Mouse (Mus musculus) cortical plate, adult 2 months (tissue): ENCODE measurements at regions not wholly inside any gene's neighbourhood (a gene's known extent, or its start where the extent isn't known, plus 50 kb on each side); places are given as distances from the start of the nearest gene placed in this dataset.

Experiments
- H3K27ac ChIP-seq: fragments of 200-500 bp; 2 replicates; pipeline ENCODE4 v1.5.1; 2012; ENCODE audit warnings: low read length, control low read depth, inconsistent platforms; ENCODE audit not compliant: insufficient read depth
- H3K4me1 ChIP-seq: fragments of 200-500 bp; 2 replicates; pipeline ENCODE4 v1.6.1; 2011; ENCODE audit warnings: low read length; ENCODE audit not compliant: control insufficient read depth, insufficient read depth
- H3K4me3 ChIP-seq: fragments of 200-500 bp; 2 replicates; pipeline ENCODE4 v1.5.1; 2011; ENCODE audit warnings: mild to moderate bottlenecking, low read length, control low read depth; ENCODE audit not compliant: insufficient read depth
- CTCF ChIP-seq: fragments of 200-500 bp; IDR thresholded peaks from 2 replicates; pipeline ENCODE4 v1.5.1; 2011; ENCODE audit warnings: mild to moderate bottlenecking, control low read depth, low read length; ENCODE audit not compliant: insufficient read depth; ENCODE audit errors: extremely low read depth
- POLR2A ChIP-seq: fragments of 200-500 bp; IDR thresholded peaks from 2 replicates; pipeline ENCODE4 v1.6.1; 2011; ENCODE audit warnings: mild to moderate bottlenecking, low read length, control low read depth; ENCODE audit not compliant: insufficient read depth; ENCODE audit errors: extremely low read depth

DNA sequence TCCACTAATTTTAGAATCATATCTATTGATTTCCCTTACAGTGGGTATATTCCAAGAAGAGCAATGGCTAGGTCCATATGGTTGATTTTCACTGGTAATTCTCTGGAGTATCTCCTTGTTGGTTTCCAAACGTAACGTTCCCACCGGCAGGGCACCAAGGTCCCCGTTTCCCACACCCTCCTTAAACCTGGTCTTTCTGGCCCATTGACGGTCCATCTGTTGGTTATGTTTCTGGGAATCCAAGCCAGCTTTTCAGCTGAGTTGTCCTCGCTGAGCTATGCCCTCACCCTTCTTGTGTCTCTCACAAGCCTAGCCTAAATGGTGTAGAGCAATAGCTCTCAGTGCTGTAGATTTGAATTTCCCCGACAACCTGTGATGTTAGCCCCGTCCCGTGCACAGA, 162.7 kb upstream of the Lnx1 start:
- Histone ChIP-seq H3K27ac (no peak overlapping the region), H3K4me1 (no peaks in the 10 kb centered on the region), H3K4me3 (no peak overlapping the region)
- no peak for TF ChIP-seq POLR2A
- TF ChIP-seq CTCF: no peak

DNA sequence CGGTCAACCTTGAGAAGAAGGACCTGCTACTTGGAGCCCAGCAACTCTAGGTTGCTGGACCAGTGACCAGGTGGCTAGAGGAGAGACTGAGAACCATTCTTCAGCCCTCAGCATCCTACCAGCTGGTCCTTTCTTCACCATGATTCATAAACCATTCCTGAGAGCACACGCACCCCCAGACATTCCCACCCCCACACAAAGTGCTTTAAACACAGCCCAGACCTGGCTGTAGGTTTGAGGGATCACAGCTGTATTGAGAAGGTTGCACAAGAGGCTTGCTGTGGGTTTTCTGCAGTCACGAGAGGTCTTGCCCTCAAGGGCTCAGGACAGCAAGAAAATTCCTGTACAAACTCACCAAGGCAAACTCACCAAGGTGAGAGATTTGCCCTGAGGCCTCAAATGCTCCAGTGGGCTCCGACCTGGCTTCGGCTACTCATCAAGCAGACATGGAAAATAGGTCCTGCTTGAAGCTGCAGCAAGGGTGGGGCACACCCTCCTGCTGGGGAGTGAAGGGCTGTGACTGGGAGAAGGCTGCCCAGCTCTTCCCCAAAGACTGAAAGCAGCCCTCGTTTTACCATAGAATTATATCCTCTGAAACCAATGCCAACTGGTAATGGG, 161.9 kb upstream of the Lnx1 start:
- no peaks in the 10 kb centered on the region for H3K4me1 ChIP-seq
- no peak overlapping the region for H3K4me3 ChIP-seq
- TF ChIP-seq POLR2A (no peak), CTCF (no peak)
- no peak overlapping the region for H3K27ac ChIP-seq

DNA sequence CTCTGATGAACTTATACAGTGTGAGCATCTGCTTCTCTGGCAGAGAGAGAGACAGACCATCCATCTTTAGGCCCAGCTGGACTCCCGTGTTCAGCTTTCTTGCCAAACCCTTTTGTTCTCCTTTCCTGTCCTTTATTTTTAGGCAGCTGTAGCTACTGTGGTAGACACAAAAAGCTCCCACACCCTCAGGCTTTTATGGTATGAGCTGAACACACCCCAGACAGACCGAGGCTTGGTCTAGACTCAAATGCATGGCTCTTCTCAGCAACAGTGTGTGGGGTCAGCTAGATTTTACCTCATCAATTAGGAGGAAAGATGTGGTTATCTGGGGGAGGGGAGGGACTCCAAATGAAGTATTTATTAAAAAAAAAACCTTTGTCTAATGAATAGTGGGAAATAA, 158.6 kb upstream of the Lnx1 start:
- H3K4me3 ChIP-seq: no peak overlapping the region
- peaks cover 1% of the 10 kb centered on the region; the same call in 1 of the 2 replicates for H3K4me1 ChIP-seq
- TF ChIP-seq POLR2A: no peak
- no peak for TF ChIP-seq CTCF
- H3K27ac ChIP-seq: no peak overlapping the region

DNA sequence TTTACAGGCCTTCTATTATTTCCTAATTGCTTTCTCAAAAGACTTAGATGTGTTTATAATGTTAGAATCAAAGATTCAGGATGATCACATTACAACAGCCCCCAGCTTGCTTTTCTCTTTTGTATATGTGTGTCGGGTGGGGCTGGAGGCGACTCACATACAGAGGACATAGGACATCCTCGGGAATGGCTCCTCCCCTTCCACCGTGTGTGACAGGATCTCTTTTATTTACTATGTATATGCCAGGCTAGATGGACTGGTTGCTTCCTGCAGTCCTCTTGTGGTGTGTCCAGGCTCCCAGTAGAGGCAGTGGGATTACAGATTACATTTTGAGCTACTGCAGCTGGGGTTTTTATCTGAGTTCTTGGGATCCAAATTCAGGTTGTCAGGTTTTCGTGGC, 155.1 kb upstream of the Lnx1 start:
- TF ChIP-seq CTCF (no peak), POLR2A (no peak)
- Histone ChIP-seq H3K4me1 (peaks cover 1% of the 10 kb centered on the region; the same call in 1 of the 2 replicates), H3K4me3 (no peak overlapping the region), H3K27ac (no peak overlapping the region)

DNA sequence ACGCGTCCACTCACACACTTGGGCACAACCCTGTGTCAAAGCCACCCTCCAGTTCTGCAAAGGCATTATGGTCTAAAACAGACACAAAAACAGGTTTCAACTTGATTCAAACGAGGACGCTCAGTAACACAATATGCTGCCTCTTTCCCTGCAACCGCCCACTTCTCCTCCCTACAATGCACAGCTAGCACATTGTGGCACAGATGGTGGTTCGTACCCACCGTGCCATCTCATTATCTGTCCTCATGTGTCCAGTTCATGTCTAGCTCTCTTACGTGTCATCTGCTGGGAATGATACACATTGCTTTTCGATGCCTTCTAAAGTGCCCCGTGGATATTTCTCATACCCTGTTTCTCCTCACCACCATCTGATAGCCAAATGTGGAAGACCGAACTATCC, 154.4 kb upstream of the Lnx1 start:
- Histone ChIP-seq H3K27ac (no peak overlapping the region), H3K4me1 (peaks cover 1% of the 10 kb centered on the region; the same call in 1 of the 2 replicates), H3K4me3 (no peak overlapping the region)
- TF ChIP-seq POLR2A (no peak), CTCF (no peak)

DNA sequence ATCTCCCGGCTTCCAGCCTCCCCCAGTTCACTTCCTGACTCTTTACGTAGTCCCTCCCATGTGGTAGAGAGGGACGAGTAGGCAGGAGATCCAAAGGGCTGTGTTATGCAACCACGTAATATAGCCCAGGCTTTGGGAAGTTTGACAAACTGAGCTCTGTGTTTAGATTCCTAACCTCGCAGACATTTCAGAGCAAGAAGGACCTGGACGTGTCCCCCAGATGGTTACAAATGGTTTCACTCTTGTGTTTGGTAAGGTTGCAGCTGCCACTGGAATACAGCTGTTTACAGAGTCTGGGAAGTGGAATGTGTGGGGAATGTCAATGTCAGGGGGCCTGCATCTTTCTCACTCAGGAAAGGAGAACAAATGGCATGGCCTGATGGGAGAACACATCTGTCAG, 145.1 kb upstream of the Lnx1 start:
- Histone ChIP-seq H3K4me1 (0 out of 2 replicates have a peak, but pooled peaks cover 2% of the 10 kb centered on the region), H3K4me3 (no peak overlapping the region), H3K27ac (no peak overlapping the region)
- no peak for TF ChIP-seq CTCF
- TF ChIP-seq POLR2A: no peak

DNA sequence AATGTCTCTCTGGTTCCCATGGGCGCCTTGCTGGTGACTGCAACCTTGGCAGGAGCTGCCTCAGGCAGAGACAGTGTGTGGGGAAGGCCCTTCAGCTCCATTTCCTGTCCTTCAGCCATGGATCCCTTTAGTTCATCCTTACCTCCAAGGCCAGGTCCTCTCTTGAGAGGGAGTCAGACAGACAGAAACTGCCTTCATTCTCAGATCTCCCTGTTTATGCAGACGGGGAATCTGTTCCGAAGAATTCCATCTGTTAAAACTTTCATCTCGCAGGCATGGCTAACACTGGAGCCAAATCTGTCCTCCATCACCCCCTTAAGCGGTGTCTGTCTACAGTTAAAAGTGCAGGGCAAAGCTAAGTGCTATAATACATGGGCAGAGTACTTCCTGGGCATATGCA, 144.0 kb upstream of the Lnx1 start:
- Histone ChIP-seq H3K4me3 (no peak overlapping the region), H3K27ac (no peak overlapping the region), H3K4me1 (0 out of 2 replicates have a peak, but pooled peaks cover 2% of the 10 kb centered on the region)
- TF ChIP-seq CTCF (no peak), POLR2A (no peak)

DNA sequence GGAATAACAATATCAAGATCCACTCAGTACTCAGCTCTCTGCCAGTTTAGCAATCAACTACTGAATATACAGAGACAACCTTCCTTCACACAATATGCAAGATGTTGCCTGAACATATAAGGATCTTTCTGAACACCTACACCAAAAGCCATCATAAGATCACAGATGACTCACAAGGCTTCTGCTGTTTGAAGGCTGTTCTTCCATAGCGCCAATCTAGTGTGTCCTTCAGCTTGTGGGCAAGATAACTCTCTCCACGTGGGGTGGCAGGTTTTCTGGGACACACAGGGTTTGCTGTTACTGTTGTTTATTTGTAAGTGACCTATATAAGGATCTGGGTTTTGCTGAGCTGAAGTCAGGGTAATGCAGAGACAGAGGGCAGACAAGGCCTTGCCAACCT, 131.7 kb upstream of the Lnx1 start:
- TF ChIP-seq CTCF: no peak
- TF ChIP-seq POLR2A: no peak
- H3K27ac ChIP-seq: no peak overlapping the region
- H3K4me3 ChIP-seq: no peak overlapping the region
- H3K4me1 ChIP-seq: no peaks in the 10 kb centered on the region

DNA sequence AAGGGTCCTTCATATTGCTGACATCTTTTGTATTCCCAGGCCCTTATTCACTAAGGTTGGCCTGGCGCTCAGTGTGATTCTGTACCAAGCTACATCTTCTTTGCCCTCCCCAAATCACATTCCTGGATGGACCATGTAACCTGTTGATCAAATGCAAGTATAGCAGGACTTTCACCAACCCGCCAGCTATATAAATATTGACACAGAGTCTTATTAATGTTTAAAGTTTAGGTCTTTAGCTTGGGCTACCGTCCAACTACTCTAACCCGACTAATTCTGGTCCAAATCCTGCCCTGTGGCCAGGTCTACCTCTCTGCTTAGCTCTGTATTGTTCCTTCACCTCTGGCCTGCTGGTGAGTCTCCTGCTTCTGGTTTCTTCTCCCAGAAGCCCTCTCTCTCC, 131.2 kb upstream of the Lnx1 start:
- Histone ChIP-seq H3K4me3 (no peak overlapping the region), H3K4me1 (no peaks in the 10 kb centered on the region), H3K27ac (no peak overlapping the region)
- no peak for TF ChIP-seq CTCF
- TF ChIP-seq POLR2A: no peak

DNA sequence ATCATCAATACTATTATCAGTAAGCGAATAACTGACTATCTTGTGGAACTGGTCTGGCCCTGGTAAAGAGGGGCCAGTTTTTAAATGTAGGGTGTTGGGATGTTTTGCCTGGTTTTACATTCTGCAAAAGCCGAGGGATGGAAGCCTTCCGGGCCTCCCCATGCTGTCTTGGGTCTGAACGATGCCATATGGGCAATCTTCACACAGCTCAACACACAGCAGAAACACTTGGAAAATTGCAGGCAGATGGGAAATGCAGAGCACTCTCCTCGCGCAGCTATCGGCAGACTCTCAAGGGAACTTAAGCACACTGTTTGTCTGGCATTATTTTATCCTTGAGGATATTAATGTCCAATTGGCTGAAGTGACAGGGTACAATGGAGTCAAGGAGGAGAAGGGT, 129.3 kb upstream of the Lnx1 start:
- H3K4me1 ChIP-seq: no peaks in the 10 kb centered on the region
- H3K4me3 ChIP-seq: no peak overlapping the region
- H3K27ac ChIP-seq: no peak overlapping the region
- no peak for TF ChIP-seq CTCF
- no peak for TF ChIP-seq POLR2A

DNA sequence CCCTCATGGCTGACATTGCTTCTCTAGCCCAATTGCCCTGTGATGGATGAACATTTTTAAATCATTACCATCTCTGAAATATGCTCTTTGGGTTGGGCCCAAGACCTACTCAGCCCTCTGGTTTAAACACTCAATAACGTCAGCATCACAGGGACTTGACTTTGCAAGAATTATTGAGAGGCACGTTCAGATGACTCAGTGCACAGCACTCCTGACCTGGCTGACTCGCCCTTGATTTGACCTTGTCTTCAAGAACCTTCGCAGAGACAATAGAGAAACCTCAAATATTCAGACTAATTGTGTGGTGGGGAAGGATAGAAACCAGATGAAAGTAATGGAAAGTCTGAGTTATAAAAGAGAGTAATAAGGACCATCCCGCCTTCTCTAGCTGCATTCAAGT, 127.9 kb upstream of the Lnx1 start:
- H3K4me3 ChIP-seq: no peak overlapping the region
- H3K27ac ChIP-seq: no peak overlapping the region
- TF ChIP-seq CTCF: no peak
- TF ChIP-seq POLR2A: no peak
- H3K4me1 ChIP-seq: no peaks in the 10 kb centered on the region

DNA sequence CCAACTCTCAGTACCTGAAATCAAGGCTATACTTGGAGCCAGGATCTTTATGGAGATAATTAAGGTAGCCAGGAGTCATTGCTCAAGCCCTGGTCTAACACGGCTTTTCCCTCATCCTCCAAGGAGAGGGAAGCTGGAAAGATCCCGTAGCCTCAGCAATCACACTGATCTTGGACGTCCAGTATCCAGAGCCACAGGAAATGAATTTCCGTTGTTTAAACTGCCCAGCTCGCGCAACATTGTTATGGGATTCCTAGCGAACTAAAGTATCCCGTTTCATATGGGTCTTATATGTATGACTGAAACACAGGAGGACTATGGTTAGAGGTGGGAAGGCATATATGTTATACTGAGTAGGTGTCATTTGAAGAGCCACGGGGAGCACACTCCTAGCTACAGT, 126.3 kb upstream of the Lnx1 start:
- Histone ChIP-seq H3K27ac (no peak overlapping the region), H3K4me1 (no peaks in the 10 kb centered on the region), H3K4me3 (no peak overlapping the region)
- no peak for TF ChIP-seq POLR2A
- no peak for TF ChIP-seq CTCF
